Mouse (Mus musculus) lung, embryonic 15.5 days (tissue): ENCODE results near the gene Fgfr2. TPM values are rescaled to one million over a fixed set of nuclear protein-coding genes. Genes with fewer than 3 reads are reported as not detected.

Experiments used
- ATAC-seq: fragments of 200-750 bp; cut with Nextera tagmentation; 2 replicates; pipeline ENCODE4 v1.8.0; 2017; ENCODE audit warnings: moderate number of reproducible peaks, borderline replicate concordance; ENCODE audit not compliant: low FRiP score, low TSS enrichment; ENCODE audit errors: extremely low read depth
- H3K27ac ChIP-seq: fragments of 300-500 bp; sonication (generic); 2 replicates; pipeline ENCODE4 v1.5.1; 2015; ENCODE audit warnings: moderate library complexity, mild to moderate bottlenecking, inconsistent platforms
- H3K27me3 ChIP-seq: fragments of 300-500 bp; sonication (generic); 2 replicates; pipeline ENCODE4 v1.6.1; 2015; ENCODE audit warnings: inconsistent platforms
- H3K36me3 ChIP-seq: fragments of 300-500 bp; sonication (generic); 2 replicates; pipeline ENCODE4 v1.6.1; 2015; ENCODE audit warnings: inconsistent platforms
- H3K4me1 ChIP-seq: fragments of 300-500 bp; sonication (generic); 2 replicates; pipeline ENCODE4 v1.6.1; 2015; ENCODE audit warnings: inconsistent platforms
- H3K4me2 ChIP-seq: fragments of 300-500 bp; sonication (generic); 2 replicates; pipeline ENCODE4 v1.6.1; 2015; ENCODE audit warnings: inconsistent platforms, mild to moderate bottlenecking, moderate library complexity
- H3K4me3 ChIP-seq: fragments of 300-500 bp; sonication (generic); 2 replicates; pipeline ENCODE4 v1.5.1; 2015; ENCODE audit warnings: mild to moderate bottlenecking, inconsistent platforms
- H3K9ac ChIP-seq: fragments of 300-500 bp; sonication (generic); 2 replicates; pipeline ENCODE4 v1.6.1; 2015; ENCODE audit warnings: inconsistent platforms
- H3K9me3 ChIP-seq: fragments of 300-500 bp; sonication (generic); 2 replicates; pipeline ENCODE4 v1.6.1; 2016; ENCODE audit warnings: inconsistent platforms
- WGBS: fragments of 180-500 bp; shearing (Covaris S2); methylation state at CpG from one replicate; pipeline ENCODE4 v1.1.7; 2015; 5-methylcytosine and 5-hydroxymethylcytosine counted together
- polyA plus RNA-seq: library from polyadenylated mRNA; unstranded; fragments of >200 nt; fragmentation: Nextera tagmentation; extraction: Ambion mirVana; gene quantifications from 2 replicates; pipeline ENCODE4 v1.2.1, GENCODE M21; 2015

Gene Fgfr2
- polyA plus RNA-seq, 1 experiment from 2014 or later, result 160 TPM

GRCm38 (mm10) chr7:132365703-132366384 lies 757.3 kb downstream of the Fgfr2 start:
- H3K9ac ChIP-seq, result no peak overlapping the region
- no peak overlapping the region for H3K4me3 ChIP-seq
- no peak overlapping the region for H3K27ac ChIP-seq
- WGBS, result 59% methylated on average over 5 of the region's 5 CpGs
- H3K9me3 ChIP-seq, result no peaks in the 10 kb centered on the region
- H3K4me2 ChIP-seq, result no peak overlapping the region
- no peak for ATAC-seq
- peaks cover 7% of the 10 kb centered on the region; the same call in 1 of the 2 replicates for H3K4me1 ChIP-seq
- no peaks in the 10 kb centered on the region for H3K27me3 ChIP-seq
- no peaks in the 10 kb centered on the region for H3K36me3 ChIP-seq

GRCm38 (mm10) chr7:132365111-132365510 lies 758.0 kb downstream of the Fgfr2 start:
- no peak overlapping the region for H3K4me3 ChIP-seq
- H3K9me3 ChIP-seq, result no peaks in the 10 kb centered on the region
- no peak for ATAC-seq
- H3K27ac ChIP-seq, result no peak overlapping the region
- peaks cover 7% of the 10 kb centered on the region; the same call in 1 of the 2 replicates for H3K4me1 ChIP-seq
- WGBS, result 68% methylated on average over 5 of the region's 5 CpGs
- no peaks in the 10 kb centered on the region for H3K27me3 ChIP-seq
- H3K9ac ChIP-seq, result no peak overlapping the region
- H3K4me2 ChIP-seq, result no peak overlapping the region
- H3K36me3 ChIP-seq, result no peaks in the 10 kb centered on the region

GRCm38 (mm10) chr7:132364506-132364905 lies 758.6 kb downstream of the Fgfr2 start:
- Histone ChIP-seq H3K27me3 (no peaks in the 10 kb centered on the region), H3K9me3 (no peaks in the 10 kb centered on the region), H3K36me3 (no peaks in the 10 kb centered on the region), H3K4me3 (no peak overlapping the region), H3K4me1 (peaks cover 7% of the 10 kb centered on the region; the same call in 1 of the 2 replicates), H3K9ac (no peak overlapping the region), H3K4me2 (no peak overlapping the region), H3K27ac (no peak overlapping the region)
- 45% methylated on average over 5 of the region's 5 CpGs for WGBS
- ATAC-seq, result no peak

GRCm38 (mm10) chr7:132360336-132360735 lies 762.8 kb downstream of the Fgfr2 start:
- ATAC-seq, result no peak
- H3K4me2 ChIP-seq, result no peak overlapping the region
- no peak overlapping the region for H3K4me3 ChIP-seq
- H3K27ac ChIP-seq, result no peak overlapping the region
- H3K4me1 ChIP-seq, result peaks cover 14% of the 10 kb centered on the region
- no peak overlapping the region for H3K9ac ChIP-seq
- no peaks in the 10 kb centered on the region for H3K36me3 ChIP-seq
- no peaks in the 10 kb centered on the region for H3K9me3 ChIP-seq
- no peaks in the 10 kb centered on the region for H3K27me3 ChIP-seq
- 73% methylated on average over 4 of the region's 4 CpGs for WGBS

- Histone ChIP-seq H3K27ac (no peak overlapping the region), H3K9me3 (no peaks in the 10 kb centered on the region), H3K9ac (no peak overlapping the region), H3K36me3 (no peaks in the 10 kb centered on the region), H3K4me1 (peaks cover 15% of the 10 kb centered on the region), H3K4me3 (no peak overlapping the region), H3K27me3 (no peaks in the 10 kb centered on the region), H3K4me2 (no peak overlapping the region)
- ATAC-seq, result no peak
- 51% methylated on average over 4 of the region's 4 CpGs for WGBS
Measured at GRCm38 (mm10) chr7:132358709-132359108, 764.4 kb downstream of the Fgfr2 start.

GRCm38 (mm10) chr7:132358250-132358649 lies 764.9 kb downstream of the Fgfr2 start:
- no peak for ATAC-seq
- Histone ChIP-seq H3K9ac (no peak overlapping the region), H3K4me1 (peaks cover 15% of the 10 kb centered on the region), H3K36me3 (no peaks in the 10 kb centered on the region), H3K9me3 (no peaks in the 10 kb centered on the region), H3K4me3 (no peak overlapping the region), H3K27me3 (no peaks in the 10 kb centered on the region), H3K4me2 (no peak overlapping the region), H3K27ac (no peak overlapping the region)
- WGBS, result 29% methylated on average over 3 of the region's 3 CpGs

- peaks cover 15% of the 10 kb centered on the region for H3K4me1 ChIP-seq
- no peak overlapping the region for H3K4me2 ChIP-seq
- H3K27me3 ChIP-seq, result no peaks in the 10 kb centered on the region
- H3K9me3 ChIP-seq, result no peaks in the 10 kb centered on the region
- no peak for ATAC-seq
- no peak overlapping the region for H3K4me3 ChIP-seq
- no peak overlapping the region for H3K9ac ChIP-seq
- no peaks in the 10 kb centered on the region for H3K36me3 ChIP-seq
- H3K27ac ChIP-seq, result no peak overlapping the region
- 77% methylated on average over 3 of the region's 3 CpGs for WGBS
Measured at GRCm38 (mm10) chr7:132357841-132358237, 765.3 kb downstream of the Fgfr2 start.

- Histone ChIP-seq H3K4me1 (peaks cover 15% of the 10 kb centered on the region), H3K4me3 (no peak overlapping the region), H3K27me3 (no peaks in the 10 kb centered on the region), H3K27ac (no peak overlapping the region), H3K4me2 (no peak overlapping the region), H3K36me3 (no peaks in the 10 kb centered on the region), H3K9me3 (no peaks in the 10 kb centered on the region), H3K9ac (no peak overlapping the region)
- 63% methylated on average over 10 of the region's 10 CpGs for WGBS
- ATAC-seq, result no peak
Measured at GRCm38 (mm10) chr7:132356881-132357840, 766.0 kb downstream of the Fgfr2 start.

- no peak overlapping the region for H3K27ac ChIP-seq
- 31% methylated on average over 8 of the region's 8 CpGs for whole genome bisulfite sequencing
- H3K4me1 ChIP-seq, result peaks cover 15% of the 10 kb centered on the region
- no peaks in the 10 kb centered on the region for H3K27me3 ChIP-seq
- no peak overlapping the region for H3K4me3 ChIP-seq
- H3K36me3 ChIP-seq, result no peaks in the 10 kb centered on the region
- no peak overlapping the region for H3K4me2 ChIP-seq
- no peak for ATAC-seq
- no peak overlapping the region for H3K9ac ChIP-seq
- H3K9me3 ChIP-seq, result no peaks in the 10 kb centered on the region
Measured at GRCm38 (mm10) chr7:132356185-132356584, 767.0 kb downstream of the Fgfr2 start.

GRCm38 (mm10) chr7:132355767-132356166 lies 767.4 kb downstream of the Fgfr2 start:
- no peak for ATAC-seq
- 40% methylated on average over 6 of the region's 6 CpGs for WGBS

GRCm38 (mm10) chr7:132349075-132349572 lies 774.0 kb downstream of the Fgfr2 start:
- H3K27me3 ChIP-seq, result no peaks in the 10 kb centered on the region
- no peak overlapping the region for H3K9ac ChIP-seq
- H3K9me3 ChIP-seq, result no peaks in the 10 kb centered on the region
- 49% methylated on average over 6 of the region's 6 CpGs for WGBS
- peaks cover 29% of the 10 kb centered on the region for H3K4me1 ChIP-seq
- no peaks in the 10 kb centered on the region for H3K36me3 ChIP-seq
- H3K4me2 ChIP-seq, result no peak overlapping the region
- H3K27ac ChIP-seq, result no peak overlapping the region
- H3K4me3 ChIP-seq, result no peak overlapping the region
- no peak for ATAC-seq

More at GRCm38 (mm10) chr7:132355767-132356166, 767.4 kb downstream of the Fgfr2 start:
- H3K36me3 ChIP-seq, result no peaks in the 10 kb centered on the region
- H3K4me1 ChIP-seq, result peaks cover 15% of the 10 kb centered on the region
- H3K4me3 ChIP-seq, result no peak overlapping the region
- H3K27ac ChIP-seq, result no peak overlapping the region
- no peak overlapping the region for H3K4me2 ChIP-seq
- H3K9me3 ChIP-seq, result no peaks in the 10 kb centered on the region
- no peak overlapping the region for H3K9ac ChIP-seq
- no peaks in the 10 kb centered on the region for H3K27me3 ChIP-seq
